Mouse (Mus musculus): ENCODE data around the gene Auts2.

DNA sequence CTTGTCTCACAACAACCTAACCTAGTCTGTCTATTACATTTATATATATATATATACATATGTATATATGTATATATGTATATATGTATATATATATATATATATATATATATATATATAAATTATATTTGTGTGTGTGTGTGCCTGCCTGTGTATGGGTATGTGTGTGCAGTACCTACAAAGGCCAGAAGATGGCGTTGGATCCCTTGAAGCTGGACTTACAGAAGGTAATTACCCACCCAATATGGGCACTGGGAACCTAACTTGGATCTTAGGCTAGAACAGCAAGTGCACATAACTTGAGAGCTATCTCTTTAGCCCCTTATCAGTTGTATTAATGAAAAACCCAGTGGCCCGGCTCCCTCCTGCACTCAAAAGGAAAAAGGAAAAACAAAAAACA, 1083.6 kb downstream of the Auts2 start:
- TF ChIP-seq POLR2A (IDR thresholded peaks at IDR 0.05; ENCODE audit: borderline replicate concordance, extremely low read depth, low read depth, low read length), result no peak
- no peak for TF ChIP-seq CTCF (IDR thresholded peaks at IDR 0.05; ENCODE audit: insufficient read depth, low read length)

Data from lung, adult 2 months (tissue).